Mouse (Mus musculus): Measurements from ENCODE around the gene Adprhl1. TPM values are rescaled to one million over a fixed set of nuclear protein-coding genes. Genes with fewer than 3 reads are reported as not detected.

Gene Adprhl1
- total and polyA plus RNA-seq, 2 experiments: 0.74 TPM; not detected in 1

- DNase-seq (ENCODE audit: extremely low read depth, low read depth, low spot score): no peak
- no peaks in the 10 kb centered on the region for H3K79me2 ChIP-seq (ENCODE audit: control insufficient read depth, insufficient read depth, low read length)
- H3K9ac ChIP-seq (ENCODE audit: low read depth, low read length): no peak overlapping the region
- no peaks in the 10 kb centered on the region for H3K4me1 ChIP-seq (ENCODE audit: control insufficient read depth, insufficient read depth, low read length)
- no peak for TF ChIP-seq POLR2A (IDR thresholded peaks at IDR 0.05; ENCODE audit: extremely low read depth, insufficient read depth, low read length)
- TF ChIP-seq CTCF (IDR thresholded peaks at IDR 0.05; ENCODE audit: low read depth, low read length): no peak
- no peaks in the 10 kb centered on the region; the same call in 1 of the 2 replicates for H3K36me3 ChIP-seq (ENCODE audit: control insufficient read depth, insufficient read depth, low read length)
- no peak overlapping the region for H3K27ac ChIP-seq (replicated peaks; ENCODE audit: insufficient read depth, low read depth, low read length)
- H3K27me3 ChIP-seq (ENCODE audit: control insufficient read depth, insufficient read depth, low read length): no peaks in the 10 kb centered on the region
- no peak overlapping the region for H3K4me3 ChIP-seq (ENCODE audit: insufficient read depth, low read depth, low read length)
- 45% methylated on average over 5 of the region's 5 CpGs for WGBS
Measured at GRCm38 (mm10) chr8:13206290-13206689, 47.7 kb downstream of the Adprhl1 start.

DNA sequence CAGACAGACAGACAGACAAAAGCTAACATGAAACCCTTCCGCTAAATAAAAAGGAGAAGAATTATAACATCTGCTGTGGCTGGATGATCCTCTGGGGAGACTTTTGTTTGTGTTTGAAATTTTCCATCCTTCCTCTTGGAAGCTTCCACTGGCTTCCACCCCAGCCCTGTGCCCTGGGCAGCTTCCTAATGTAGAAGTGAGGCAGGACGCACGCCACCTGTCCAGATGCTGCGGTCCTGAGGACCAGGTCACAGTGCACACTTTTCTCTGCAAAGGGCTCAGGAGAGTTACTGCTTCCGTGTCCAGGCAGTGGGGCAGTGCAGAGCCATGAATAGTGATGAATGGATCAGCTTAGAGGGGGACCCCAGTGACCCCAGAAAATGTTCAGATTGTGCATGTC, 48.7 kb downstream of the Adprhl1 start:
- no peak overlapping the region for H3K4me3 ChIP-seq (ENCODE audit: insufficient read depth, low read depth, low read length)
- H3K36me3 ChIP-seq (ENCODE audit: control insufficient read depth, insufficient read depth, low read length): no peaks in the 10 kb centered on the region; the same call in 1 of the 2 replicates
- peaks cover 2% of the 10 kb centered on the region; the same call in 1 of the 2 replicates for H3K79me2 ChIP-seq (ENCODE audit: control insufficient read depth, insufficient read depth, low read length)
- H3K9ac ChIP-seq (ENCODE audit: low read depth, low read length): no peak overlapping the region
- WGBS: 84% methylated on average over 5 of the region's 5 CpGs
- TF ChIP-seq CTCF (IDR thresholded peaks at IDR 0.05; ENCODE audit: low read depth, low read length): no peak
- no peak for TF ChIP-seq POLR2A (IDR thresholded peaks at IDR 0.05; ENCODE audit: extremely low read depth, insufficient read depth, low read length)
- H3K4me1 ChIP-seq (ENCODE audit: control insufficient read depth, insufficient read depth, low read length): no peaks in the 10 kb centered on the region
- DNase-seq (ENCODE audit: extremely low read depth, low read depth, low spot score): no peak
- no peaks in the 10 kb centered on the region for H3K27me3 ChIP-seq (ENCODE audit: control insufficient read depth, insufficient read depth, low read length)
- no peak overlapping the region for H3K27ac ChIP-seq (replicated peaks; ENCODE audit: insufficient read depth, low read depth, low read length)

DNA sequence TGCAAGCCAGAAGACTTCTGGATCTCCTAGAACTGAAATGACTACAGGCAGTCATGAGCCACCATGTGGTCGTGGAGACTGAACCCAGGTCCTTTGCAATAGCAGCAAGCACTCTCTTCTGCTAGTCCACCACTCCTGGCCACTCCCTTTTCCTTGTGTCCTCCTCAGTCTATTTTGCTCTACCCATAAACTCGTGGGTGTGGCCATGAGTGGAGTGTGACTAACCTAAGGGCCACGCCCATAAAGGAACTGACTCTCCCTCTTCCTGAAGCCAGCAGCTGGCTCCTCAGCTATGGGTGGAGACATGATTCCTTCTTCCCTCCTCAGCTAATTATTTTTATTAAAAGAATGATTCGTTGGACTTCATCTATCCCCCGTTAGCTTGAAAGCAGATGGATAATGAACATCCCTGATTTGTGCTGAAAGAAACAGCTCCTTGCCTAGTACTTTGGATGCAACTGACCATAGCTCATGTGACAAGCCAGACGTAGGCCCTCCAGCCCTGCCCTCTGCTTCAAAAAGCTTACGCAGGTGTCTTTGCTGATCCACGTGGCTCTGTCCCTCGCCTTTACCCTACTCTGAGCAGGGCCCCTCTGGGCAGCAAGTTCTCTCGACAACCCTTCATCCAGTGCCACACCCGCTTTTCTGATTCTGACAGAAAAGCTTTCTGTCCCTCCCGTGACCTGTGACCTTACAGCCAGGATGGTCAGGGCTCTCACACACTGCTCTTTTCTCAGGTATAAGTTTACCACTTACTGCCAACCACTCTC, 49.4 kb downstream of the Adprhl1 start:
- WGBS: 67% methylated on average over 12 of the region's 12 CpGs
- Histone ChIP-seq H3K27ac (replicated peaks; ENCODE audit: insufficient read depth, low read depth, low read length) (no peak overlapping the region), H3K36me3 (ENCODE audit: control insufficient read depth, insufficient read depth, low read length) (no peaks in the 10 kb centered on the region; the same call in 1 of the 2 replicates), H3K4me1 (ENCODE audit: control insufficient read depth, insufficient read depth, low read length) (peaks cover under 1% of the 10 kb centered on the region; the same call in 1 of the 2 replicates), H3K4me3 (ENCODE audit: insufficient read depth, low read depth, low read length) (no peak overlapping the region), H3K79me2 (ENCODE audit: control insufficient read depth, insufficient read depth, low read length) (peaks cover 6% of the 10 kb centered on the region; the same call in 1 of the 2 replicates), H3K27me3 (ENCODE audit: control insufficient read depth, insufficient read depth, low read length) (no peaks in the 10 kb centered on the region), H3K9ac (ENCODE audit: low read depth, low read length) (no peak overlapping the region)
- TF ChIP-seq POLR2A (IDR thresholded peaks at IDR 0.05; ENCODE audit: extremely low read depth, insufficient read depth, low read length): 0 out of 2 replicates have a peak, but pooled peaks have one; percentile 5
- no peak for TF ChIP-seq CTCF (IDR thresholded peaks at IDR 0.05; ENCODE audit: low read depth, low read length)
- DNase-seq (ENCODE audit: extremely low read depth, low read depth, low spot score): peak; percentile 23

DNA sequence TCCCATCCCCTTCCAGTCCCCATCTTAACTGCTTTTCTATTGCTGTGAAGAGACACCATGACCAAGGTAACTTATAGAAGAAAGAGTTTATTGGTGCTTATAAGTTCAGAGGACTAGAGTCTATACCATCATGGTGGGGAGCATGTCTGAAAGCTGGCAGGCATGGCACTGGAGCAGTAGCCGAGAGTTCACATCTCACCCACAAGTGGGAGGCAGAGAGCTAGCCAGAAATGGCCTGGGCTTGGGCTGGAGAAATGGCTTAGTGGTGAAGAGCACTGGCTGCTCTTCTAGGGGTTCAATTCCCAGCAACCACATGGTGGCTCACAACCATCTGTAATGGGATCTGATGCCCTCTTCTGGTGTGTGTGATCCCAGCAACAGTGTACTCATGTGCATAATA, 50.5 kb downstream of the Adprhl1 start:
- Histone ChIP-seq H3K27me3 (ENCODE audit: control insufficient read depth, insufficient read depth, low read length) (no peaks in the 10 kb centered on the region), H3K36me3 (ENCODE audit: control insufficient read depth, insufficient read depth, low read length) (no peaks in the 10 kb centered on the region; the same call in 1 of the 2 replicates), H3K4me3 (ENCODE audit: insufficient read depth, low read depth, low read length) (no peak overlapping the region), H3K9ac (ENCODE audit: low read depth, low read length) (no peak overlapping the region), H3K79me2 (ENCODE audit: control insufficient read depth, insufficient read depth, low read length) (peaks cover 7% of the 10 kb centered on the region; the same call in 1 of the 2 replicates), H3K4me1 (ENCODE audit: control insufficient read depth, insufficient read depth, low read length) (peaks cover 4% of the 10 kb centered on the region; the same call in 1 of the 2 replicates), H3K27ac (replicated peaks; ENCODE audit: insufficient read depth, low read depth, low read length) (no peak overlapping the region)
- WGBS: 80% methylated on average over 1 of the region's 1 CpGs
- no peak for DNase-seq (ENCODE audit: extremely low read depth, low read depth, low spot score)
- no peak for TF ChIP-seq POLR2A (IDR thresholded peaks at IDR 0.05; ENCODE audit: extremely low read depth, insufficient read depth, low read length)

- Histone ChIP-seq H3K27ac (replicated peaks; ENCODE audit: insufficient read depth, low read depth, low read length) (peak overlapping the region; percentile 26; the same call in 1 of the 2 replicates), H3K27me3 (ENCODE audit: control insufficient read depth, insufficient read depth, low read length) (no peaks in the 10 kb centered on the region), H3K4me3 (ENCODE audit: insufficient read depth, low read depth, low read length) (no peak overlapping the region), H3K79me2 (ENCODE audit: control insufficient read depth, insufficient read depth, low read length) (peaks cover 7% of the 10 kb centered on the region; the same call in 1 of the 2 replicates), H3K36me3 (ENCODE audit: control insufficient read depth, insufficient read depth, low read length) (no peaks in the 10 kb centered on the region; the same call in 1 of the 2 replicates), H3K4me1 (ENCODE audit: control insufficient read depth, insufficient read depth, low read length) (peaks cover 4% of the 10 kb centered on the region; the same call in 1 of the 2 replicates), H3K9ac (ENCODE audit: low read depth, low read length) (no peak overlapping the region)
- WGBS: 91% methylated on average over 3 of the region's 3 CpGs
- DNase-seq (ENCODE audit: extremely low read depth, low read depth, low spot score): no peak
- no peak for TF ChIP-seq CTCF (IDR thresholded peaks at IDR 0.05; ENCODE audit: low read depth, low read length)
- TF ChIP-seq POLR2A (IDR thresholded peaks at IDR 0.05; ENCODE audit: extremely low read depth, insufficient read depth, low read length): no peak
Measured at GRCm38 (mm10) chr8:13202806-13203205, 51.2 kb downstream of the Adprhl1 start.
